Mouse (Mus musculus): ENCODE data around the gene Fastk.

The Fastk gene

GRCm38 (mm10) chr5:24452691-24453233 is 7.7 kb upstream of the Fastk start:
- no peak for DNase-seq (ENCODE audit: low spot score)

- no peak for DNase-seq (ENCODE audit: low spot score)
These were observed 7.1 kb upstream of the Fastk start, which contains the start of gene Agap3 for GRCm38 (mm10) chr5:24452030-24452690. Agap3 (plus strand) TSS chr5:24452177.

- DNase-seq (ENCODE audit: low spot score) = no peak
These were observed 6.4 kb upstream of the Fastk start for GRCm38 (mm10) chr5:24451264-24452029.

GRCm38 (mm10) chr5:24447624-24448298 is 2.7 kb upstream of the Fastk start, which contains the start of gene Tmub1:
Tmub1 (minus strand) TSS chr5:24447854.
- peak; percentile 69 for DNase-seq (ENCODE audit: low spot score)

- DNase-seq (ENCODE audit: low spot score) = no peak
These were observed 1.5 kb upstream of the Fastk start for GRCm38 (mm10) chr5:24446630-24447029.

GRCm38 (mm10) chr5:24445428-24446080 is 467 bp upstream of the Fastk start:
- no peak for DNase-seq (ENCODE audit: low spot score)

GRCm38 (mm10) chr5:24443927-24444326 is 1.2 kb downstream of the Fastk start:
- no peak for DNase-seq (ENCODE audit: low spot score)

GRCm38 (mm10) chr5:24443204-24443603 is 1.9 kb downstream of the Fastk start:
- DNase-seq (ENCODE audit: low spot score) = no peak

- no peak for DNase-seq (ENCODE audit: low spot score)
These were observed 3.1 kb downstream of the Fastk start for GRCm38 (mm10) chr5:24442029-24442428.

GRCm38 (mm10) chr5:24441187-24441586 is 3.9 kb downstream of the Fastk start:
- no peak for DNase-seq (ENCODE audit: low spot score)

- DNase-seq (ENCODE audit: low spot score) = no peak
These were observed 11.1 kb downstream of the Fastk start for GRCm38 (mm10) chr5:24433993-24434392.

- DNase-seq (ENCODE audit: low spot score) = no peak
These were observed 16.5 kb downstream of the Fastk start for GRCm38 (mm10) chr5:24428596-24428995.

GRCm38 (mm10) chr5:24427981-24428402 is 17.1 kb downstream of the Fastk start:
- DNase-seq (ENCODE audit: low spot score) = no peak

GRCm38 (mm10) chr5:24427285-24427633 is 17.8 kb downstream of the Fastk start:
- DNase-seq (ENCODE audit: low spot score) = no peak

GRCm38 (mm10) chr5:24426556-24427284 is 18.4 kb downstream of the Fastk start:
- no peak for DNase-seq (ENCODE audit: low spot score)

- DNase-seq (ENCODE audit: low spot score) = no peak
These were observed 19.1 kb downstream of the Fastk start for GRCm38 (mm10) chr5:24426037-24426432.

GRCm38 (mm10) chr5:24425421-24426036 is 19.6 kb downstream of the Fastk start:
- no peak for DNase-seq (ENCODE audit: low spot score)

GRCm38 (mm10) chr5:24424861-24425411 is 20.2 kb downstream of the Fastk start:
- DNase-seq (ENCODE audit: low spot score) = no peak

- no peak for DNase-seq (ENCODE audit: low spot score)
These were observed 20.9 kb downstream of the Fastk start for GRCm38 (mm10) chr5:24424004-24424781.

All from layer of hippocampus, adult 9-10 months (tissue).